Mouse (Mus musculus): ENCODE data around the gene Wwc1. TPM values are rescaled to one million over a fixed set of nuclear protein-coding genes. Genes with fewer than 3 reads are reported as not detected.

The Wwc1 gene
- total RNA-seq (2023), result not detected

GRCm38 (mm10) chr11:35980411-35980917, at the start of gene Wwc1:
Gene Wwc1, minus strand, starts transcription at chr11:35980527.

GRCm38 (mm10) chr11:35834022-35834760, 146.1 kb downstream of the Wwc1 start, which contains the start of gene Rars:
Gene Rars, minus strand, starts transcription at chr11:35834506.

GRCm38 (mm10) chr11:35798874-35799273, 181.5 kb downstream of the Wwc1 start, which contains the start of gene Fbll1:
Gene Fbll1, minus strand, starts transcription at chr11:35798884.

Other genes with a start within 250 kb of the Wwc1 start
- gene Pank3, start 211.0 kb downstream of the Wwc1 start, total RNA-seq (2023), result 10 to 100 TPM; 14.6 to 16.1 TPM
- gene Fbll1, start 181.6 kb downstream of the Wwc1 start, total RNA-seq (2023), result not detected
- 10 to 100 TPM; 33.1 to 39.6 TPM for gene Rars, start 146.0 kb downstream of the Wwc1 start, total RNA-seq (2023)